Mouse (Mus musculus): Measurements from ENCODE around the gene Coa6. TPM values are rescaled to one million over a fixed set of nuclear protein-coding genes. Genes with fewer than 3 reads are reported as not detected.
"Not testable (repeated sequence)": the region's sequence is repeated elsewhere in the genome, so short reads cannot be mapped to it uniquely, and the experiment has no call there.

Gene Coa6
- total RNA-seq (2021), result 10 to 100 TPM; 23.1 to 33.4 TPM
- long read RNA-seq, experiment 1, transcript Coa6-201 (2 exons, 747 nt), result major isoform, 36 of 39 reads
- long read RNA-seq, experiment 1, partial matches to known transcripts, result 0 of 39 reads
- long read RNA-seq, experiment 1, other reads (novel, unspliced or antisense), result 1 of 39 reads
- long read RNA-seq, experiment 2, transcript Coa6-201 (2 exons, 747 nt), result major isoform, 23 of 24 reads
- long read RNA-seq, experiment 2, partial matches to known transcripts, result 0 of 24 reads
- long read RNA-seq, experiment 2, other reads (novel, unspliced or antisense), result 1 of 24 reads

DNA sequence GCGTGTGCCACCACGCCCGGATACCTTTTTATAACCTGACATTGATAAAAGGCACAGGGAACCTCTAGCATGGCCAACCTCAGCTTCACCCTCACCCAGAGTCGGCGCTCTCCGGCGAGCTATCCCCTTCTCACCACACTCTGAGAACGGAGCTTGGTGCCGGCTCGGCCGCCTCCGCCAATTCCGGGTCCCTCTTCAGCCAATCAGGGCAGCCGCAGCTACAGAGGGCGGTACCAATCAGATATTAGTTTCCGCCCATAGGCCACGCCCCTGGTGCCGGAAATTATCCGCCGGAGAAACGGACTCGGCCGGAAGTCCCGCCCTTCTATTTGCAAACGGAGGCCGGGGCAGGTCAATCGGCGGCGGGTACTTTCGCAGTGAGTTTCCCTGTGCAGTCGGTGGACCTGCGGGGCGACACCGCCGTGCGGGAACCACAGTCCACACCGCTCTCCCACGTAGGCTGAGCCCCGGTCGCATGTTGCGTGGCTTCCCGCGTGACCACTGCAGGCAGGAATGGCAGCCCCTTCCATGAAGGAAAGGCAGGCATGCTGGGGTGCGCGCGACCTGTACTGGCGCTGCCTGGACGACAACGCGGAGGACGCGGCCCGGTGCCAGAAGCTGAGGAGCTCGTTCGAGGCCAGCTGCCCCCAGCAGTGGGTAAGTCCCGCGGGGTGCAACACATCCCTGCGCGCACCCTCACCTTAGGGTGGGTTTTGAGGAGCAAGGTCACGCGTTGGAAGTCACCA is at the start of gene Coa6:
TSS of gene Coa6 (plus strand) at position 342 of the 746 bp plus-strand sequence.
- peak; percentile 98 to 99 for DNase-seq

GRCm38 (mm10) chr8:126379580-126379979 is 42.7 kb upstream of the Coa6 start:
- no peak for DNase-seq

DNA sequence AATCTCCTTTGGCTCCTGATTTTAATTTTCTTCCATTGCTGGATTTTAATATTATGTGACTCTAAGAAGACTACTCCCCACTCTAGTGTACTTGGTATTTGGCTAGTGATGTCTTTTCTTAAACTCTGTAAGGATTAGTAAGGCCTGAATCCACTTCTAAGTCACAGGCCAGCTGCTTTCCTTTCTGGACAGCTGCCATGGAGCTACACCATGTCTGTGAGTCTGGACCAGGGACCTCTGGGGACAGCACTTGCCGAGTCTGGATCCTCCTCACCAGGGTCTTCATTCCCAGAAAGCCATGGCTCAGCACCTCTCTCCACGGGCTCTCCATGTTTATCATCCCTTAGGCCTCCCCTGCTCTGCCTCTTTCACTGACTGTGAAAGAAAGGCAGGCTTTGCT is 42.2 kb upstream of the Coa6 start:
- DNase-seq, result no peak

- DNase-seq, result no peak
Observed at GRCm38 (mm10) chr8:126381299-126381698, 41.0 kb upstream of the Coa6 start.

DNA sequence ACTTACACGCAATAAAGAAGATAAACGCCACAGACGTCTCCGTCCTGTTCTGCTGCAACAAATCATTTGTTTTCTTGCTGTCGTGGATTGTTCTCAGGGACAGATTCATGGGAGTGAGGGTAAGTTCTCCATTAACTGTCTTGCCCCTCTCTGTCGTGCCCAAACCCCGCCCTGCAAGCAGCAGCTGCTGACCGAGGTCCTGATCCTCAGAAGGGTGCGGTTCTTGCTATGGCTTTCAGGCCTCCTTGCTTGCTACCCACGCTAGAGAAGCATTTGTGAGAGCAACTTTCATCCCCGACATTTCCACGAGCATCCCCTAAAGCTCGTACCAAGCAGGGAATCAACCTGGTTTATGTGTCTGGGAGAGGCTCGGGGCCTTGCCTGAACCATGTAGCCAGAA is 40.1 kb upstream of the Coa6 start:
- peak; percentile 4 to 13 for DNase-seq

DNA sequence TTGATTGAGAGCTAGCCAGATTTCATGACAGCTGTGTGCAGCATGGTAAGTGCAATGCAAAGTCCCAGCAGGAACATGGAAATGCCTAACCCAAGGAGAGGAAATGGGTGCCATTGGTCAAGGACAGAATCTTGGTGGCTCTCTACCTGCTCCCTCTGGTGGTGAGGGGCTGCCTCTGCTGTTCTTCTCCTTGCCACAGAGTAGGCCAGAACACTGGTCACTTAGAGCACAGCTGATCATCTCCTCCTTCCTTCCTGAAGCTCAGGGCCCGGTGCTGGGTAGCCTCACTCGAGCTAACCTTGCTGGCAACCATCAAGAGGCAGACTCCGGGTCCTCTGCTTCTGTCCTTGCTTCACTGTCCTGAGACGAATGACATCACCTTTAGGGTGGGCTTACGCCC is 39.6 kb upstream of the Coa6 start:
- DNase-seq, result peak; percentile 31 to 56

DNA sequence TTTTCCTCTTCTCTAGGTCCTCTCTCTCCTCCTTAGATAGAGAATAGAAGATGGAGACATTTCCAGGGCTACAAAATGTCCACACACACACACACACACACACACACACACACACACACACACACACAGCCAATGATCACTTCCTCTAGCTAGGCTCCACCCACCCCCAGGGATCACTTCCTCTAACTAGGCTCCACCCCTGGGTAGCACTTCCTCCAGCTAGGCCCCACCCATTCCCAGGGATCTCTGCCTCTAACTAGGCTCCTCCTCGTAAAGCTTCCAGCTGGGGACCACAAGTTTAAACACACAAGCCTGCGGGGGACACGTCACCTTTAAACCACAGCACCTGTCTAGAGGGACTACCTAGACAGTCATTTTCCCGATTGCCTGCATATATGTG is 34.7 kb upstream of the Coa6 start:
- DNase-seq, result no peak

GRCm38 (mm10) chr8:126391541-126391940 is 30.8 kb upstream of the Coa6 start:
- DNase-seq, result no peak

DNA sequence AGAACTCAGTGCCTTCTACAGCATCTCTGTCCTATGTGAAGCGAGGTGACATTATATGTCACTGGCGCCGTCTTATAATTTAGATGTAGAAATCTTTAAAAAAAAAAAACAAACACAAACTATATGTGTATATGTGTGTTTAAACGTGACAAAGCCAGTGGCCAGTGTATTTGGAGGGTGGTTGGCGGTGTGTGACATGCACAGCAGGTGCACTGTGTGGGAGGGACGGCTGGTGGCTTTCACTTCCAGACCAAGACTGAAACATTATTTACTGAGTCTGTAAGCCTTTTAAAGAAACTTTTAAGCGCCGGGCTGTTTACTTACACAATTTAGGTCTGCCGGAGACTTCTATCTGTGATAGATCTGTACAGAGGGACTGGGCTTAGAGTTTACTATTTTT is 26.9 kb upstream of the Coa6 start:
- DNase-seq, result no peak

- DNase-seq, result no peak
Observed at GRCm38 (mm10) chr8:126395917-126396316, 26.4 kb upstream of the Coa6 start.

- peak; percentile 3 to 12 for DNase-seq
Observed at GRCm38 (mm10) chr8:126398349-126398748, 24.0 kb upstream of the Coa6 start.

DNA sequence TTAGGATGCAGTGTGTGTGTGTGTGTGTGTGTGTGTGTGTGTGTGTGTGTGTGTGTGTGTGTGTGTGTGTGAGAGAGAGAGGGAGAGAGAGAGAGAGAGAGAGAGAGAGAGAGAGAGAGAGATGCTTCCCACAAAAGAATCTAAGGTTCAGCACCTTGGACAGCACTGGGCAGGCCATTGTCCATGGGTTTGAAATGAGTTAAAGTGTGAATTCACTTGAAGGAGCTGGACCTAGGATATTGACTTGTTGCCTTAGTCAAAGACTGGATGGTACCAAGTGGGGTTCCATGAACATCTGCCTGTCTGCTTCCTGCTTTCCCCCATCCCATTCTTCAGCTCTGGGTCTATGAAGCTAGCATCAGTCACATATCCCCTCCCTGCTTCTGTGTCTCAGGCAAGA is 17.8 kb upstream of the Coa6 start:
- DNase-seq, result not testable (repeated sequence)

- DNase-seq, result no peak
Observed at GRCm38 (mm10) chr8:126405030-126405429, 17.3 kb upstream of the Coa6 start.

- no peak for DNase-seq
Observed at GRCm38 (mm10) chr8:126420834-126421233, 1.5 kb upstream of the Coa6 start.

GRCm38 (mm10) chr8:126422920-126423300 is 595 bp downstream of the Coa6 start:
- peak in 1 of 2 experiments; percentile 44 for DNase-seq

- no peak for DNase-seq
Observed at GRCm38 (mm10) chr8:126424163-126424562, 1.8 kb downstream of the Coa6 start.

DNA sequence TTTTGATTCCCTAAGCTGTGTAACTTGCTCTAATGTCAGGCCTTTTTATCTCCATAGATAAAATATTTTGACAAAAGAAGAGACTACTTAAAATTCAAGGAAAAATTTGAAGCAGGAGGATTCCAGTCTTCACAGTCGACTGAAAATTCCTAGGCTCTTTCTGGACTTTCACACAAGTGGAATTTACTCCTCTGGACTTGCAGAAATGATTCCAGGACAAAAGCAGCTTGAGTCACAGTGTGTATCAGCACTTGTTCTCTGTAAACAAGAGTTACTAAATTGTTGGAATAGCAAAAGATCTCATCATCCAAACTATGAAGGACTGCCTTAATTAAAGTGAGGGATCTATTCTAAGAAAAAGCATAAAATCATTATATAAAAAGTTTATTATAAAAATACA is 2.6 kb downstream of the Coa6 start:
- DNase-seq, result no peak

DNA sequence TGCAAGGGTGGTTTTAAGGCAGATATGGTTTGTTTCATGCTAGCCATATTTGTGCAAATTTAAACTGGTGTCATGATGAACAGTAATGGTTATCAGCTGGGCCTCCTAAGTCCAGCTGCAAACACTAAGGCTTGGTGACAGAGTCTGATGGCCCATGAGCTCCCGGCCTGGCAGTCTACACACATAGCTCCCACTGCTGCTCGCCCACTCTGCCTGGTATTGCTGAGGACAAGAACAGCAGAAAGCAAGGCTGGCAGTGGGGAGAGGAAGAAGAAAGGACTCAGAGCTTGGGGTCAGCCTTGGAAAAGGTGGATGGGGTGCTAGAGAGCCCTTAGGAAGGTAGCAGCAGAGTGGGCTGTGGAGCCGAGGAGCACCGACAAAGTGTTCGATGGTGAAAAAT is 7.3 kb downstream of the Coa6 start:
- no peak for DNase-seq

GRCm38 (mm10) chr8:126433827-126434226 is 11.5 kb downstream of the Coa6 start:
- no peak for DNase-seq

- DNase-seq, result no peak
Observed at GRCm38 (mm10) chr8:126438937-126439336, 16.6 kb downstream of the Coa6 start.

DNA sequence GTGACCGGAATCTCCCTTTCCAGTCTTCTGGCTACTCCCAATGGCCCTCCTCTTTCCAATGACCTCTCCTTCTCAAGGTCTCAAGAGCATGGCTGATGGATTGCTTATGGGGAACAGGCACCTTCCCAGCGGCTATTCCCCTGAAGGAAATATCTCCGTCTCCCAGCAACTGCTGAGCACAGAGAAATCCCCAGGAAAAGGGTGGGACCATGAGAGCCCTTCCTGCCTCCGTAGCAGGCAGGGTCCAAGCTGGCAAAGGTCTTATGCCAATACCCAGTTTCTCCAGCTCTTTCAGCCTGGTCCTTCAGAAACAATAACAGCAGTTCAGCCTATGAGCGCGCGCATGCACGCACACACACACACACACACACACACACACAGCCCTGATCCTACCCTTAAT is 28.8 kb downstream of the Coa6 start:
- DNase-seq, result peak; percentile 12 to 20

GRCm38 (mm10) chr8:126455383-126455782 is 33.1 kb downstream of the Coa6 start:
- no peak for DNase-seq

DNA sequence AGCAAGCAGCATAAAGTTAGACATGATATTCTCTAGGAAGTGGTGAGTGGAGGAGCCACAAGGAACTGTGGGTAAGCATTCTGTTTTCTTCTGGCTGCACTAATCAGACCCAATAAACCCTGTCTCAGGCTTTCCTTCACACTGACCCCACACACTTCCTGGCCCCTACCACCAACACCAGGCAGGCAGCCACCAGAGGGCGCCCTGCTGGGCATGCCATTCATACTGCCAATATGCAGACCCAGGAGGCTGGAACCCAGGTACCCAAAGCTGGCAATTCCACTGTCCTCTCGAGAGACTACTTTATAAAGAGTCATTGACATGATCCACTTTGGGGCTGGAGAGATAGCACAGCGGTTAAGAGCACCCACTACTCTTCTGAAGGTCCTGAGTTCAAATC is 38.0 kb downstream of the Coa6 start:
- DNase-seq, result peak; percentile 70 to 83

DNA sequence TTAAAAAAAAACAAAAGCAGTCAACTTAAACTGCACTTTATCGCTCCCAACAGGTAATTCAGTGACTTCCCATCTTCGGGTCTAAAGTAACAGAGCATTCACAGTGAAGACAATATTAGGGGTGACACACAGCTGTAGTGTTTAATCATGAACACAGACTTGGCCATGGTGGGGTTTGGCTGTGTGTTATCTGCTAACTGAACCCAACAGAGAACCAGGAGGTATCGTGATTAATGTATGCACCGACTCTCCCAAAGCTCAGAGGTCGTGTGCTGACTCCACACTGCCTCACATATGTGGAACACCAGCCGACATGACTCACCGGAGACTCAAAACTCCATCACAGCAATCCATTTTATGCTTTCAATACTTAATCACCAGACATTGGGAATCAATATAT is 39.4 kb downstream of the Coa6 start:
- DNase-seq, result no peak
